Comparison of ENCODE assay signal across 15 mouse cellular contexts in genomic region chr2:32977114-32977513, GRCm38 (mm10).
"Had no signal": no experiment of that assay in that cellular context is flagged by ENCODE, and none has a peak within 500 bp of the region (broad histone marks: within the 10 kb centered on the region; RNA-seq: fewer than 3 reads in every experiment).

No protein-coding gene starts in this region.

- H3K9me3 ChIP-seq: limb, embryonic 13.5 days; liver, embryonic 12.5 days; liver, embryonic 15.5 days; lung, embryonic 15.5 days had no signal

- H3K36me3 ChIP-seq: liver, embryonic 15.5 days; lung, embryonic 15.5 days had no signal

- H3K27ac ChIP-seq: limb, embryonic 13.5 days; liver, embryonic 15.5 days; lung, embryonic 15.5 days had no signal

- H3K4me3 ChIP-seq: limb, embryonic 13.5 days; liver, embryonic 12.5 days; liver, embryonic 15.5 days; lung, embryonic 15.5 days had no signal

- ATAC-seq: liver, embryonic 12.5 days had no signal

- H3K9ac ChIP-seq: limb, embryonic 13.5 days; liver, embryonic 12.5 days; liver, embryonic 15.5 days; lung, embryonic 15.5 days had no signal

- H3K4me2 ChIP-seq: limb, embryonic 13.5 days; liver, embryonic 12.5 days; liver, embryonic 15.5 days; lung, embryonic 15.5 days; midbrain, embryonic 11.5 days had no signal

- H3K27me3 ChIP-seq: limb, embryonic 13.5 days; liver, embryonic 12.5 days; liver, embryonic 15.5 days; lung, embryonic 15.5 days had no signal

- DNase-seq: kidney, adult 9 months; kidney, postnatal 14 days; kidney, postnatal 4 days; left cerebral cortex, postnatal 4 days; liver; lung, adult 18-20 months; lung, postnatal 10 days; lung, postnatal 4 days; thymus, adult 18-20 months; thymus, postnatal 36 days had no signal
